Mouse (Mus musculus) thymus, postnatal 36 days (tissue): ENCODE measurements at regions not wholly inside any gene's neighbourhood (a gene's known extent, or its start where the extent isn't known, plus 50 kb on each side); places are given as distances from the start of the nearest gene placed in this dataset.

ENCODE experiments used
- DNase-seq, 2 experiments: peaks; one replicate each; pipeline ENCODE4 v3.0.0; 2022; ENCODE audit warnings: mixed read lengths in 2 of 2

DNA sequence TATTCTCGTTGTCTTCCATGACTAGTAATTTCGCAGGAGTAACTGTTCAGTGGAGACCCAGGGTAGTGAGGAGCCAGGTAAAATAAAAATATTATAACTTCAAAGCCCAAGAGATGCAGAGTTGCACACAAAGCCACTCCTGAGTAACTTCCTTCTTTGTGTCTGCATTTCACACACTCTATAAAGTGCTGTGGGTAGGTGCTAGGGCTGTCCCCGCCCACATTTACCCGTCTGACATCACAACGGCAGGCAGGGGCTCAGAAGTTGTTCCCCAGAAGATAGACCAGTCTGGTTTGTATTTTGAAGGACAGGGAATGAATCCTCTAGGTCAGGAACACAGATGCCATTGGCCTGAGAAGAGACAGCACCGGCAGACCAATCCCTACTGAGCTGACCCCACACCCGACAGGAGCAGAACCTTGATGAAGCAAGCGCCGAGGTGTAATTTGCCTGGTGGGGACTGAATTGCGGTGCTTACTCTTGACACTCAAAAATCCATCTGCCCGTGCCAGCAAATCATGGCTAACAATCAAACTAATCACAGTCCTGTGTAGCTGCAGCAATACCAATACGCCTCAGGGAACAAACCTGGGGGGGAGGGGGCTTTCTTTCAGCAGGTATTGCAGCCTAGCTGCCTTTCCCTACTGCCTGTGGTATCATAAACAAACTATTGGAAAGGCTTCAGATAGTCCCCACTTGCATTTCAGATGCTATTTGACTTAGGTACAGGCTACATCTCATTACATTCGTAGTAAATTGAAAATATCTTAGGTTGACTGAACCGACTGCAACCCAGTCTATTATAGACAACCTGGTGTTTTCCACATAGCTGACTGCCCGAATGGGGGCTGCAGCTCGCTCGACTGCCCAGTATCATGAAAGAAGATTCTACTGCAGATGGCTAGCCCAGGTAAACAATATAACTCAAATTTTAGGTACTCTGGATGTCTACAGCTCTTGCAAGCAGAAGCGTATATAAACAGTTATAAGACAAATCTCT lies 175.6 kb downstream of the Basp1 start:
- no peak for DNase-seq

DNA sequence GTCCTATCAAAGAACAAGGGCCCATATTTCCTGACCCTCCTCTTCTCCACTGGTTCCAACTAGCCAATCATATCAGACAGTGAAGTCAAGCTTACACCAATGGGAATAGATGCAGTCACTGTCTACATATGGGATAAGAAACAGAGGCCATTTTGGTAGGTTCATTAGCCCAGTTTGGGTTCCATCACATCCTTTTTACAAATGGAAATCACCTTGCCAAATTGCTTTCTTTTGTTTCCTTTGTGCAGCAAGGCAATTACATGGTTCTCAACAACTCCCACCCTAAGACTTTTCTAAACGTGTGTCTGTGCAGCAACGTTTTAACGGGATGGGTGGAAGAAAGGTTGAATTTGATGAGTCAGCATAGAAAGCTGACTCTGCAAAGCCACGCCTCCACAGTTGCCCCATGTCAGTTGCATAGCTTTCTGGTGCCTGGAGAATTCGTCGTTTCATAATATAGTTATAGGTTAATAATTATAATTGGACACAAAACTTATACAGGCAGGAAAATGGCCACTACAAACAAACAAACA lies 177.3 kb downstream of the Basp1 start:
- no peak for DNase-seq

DNA sequence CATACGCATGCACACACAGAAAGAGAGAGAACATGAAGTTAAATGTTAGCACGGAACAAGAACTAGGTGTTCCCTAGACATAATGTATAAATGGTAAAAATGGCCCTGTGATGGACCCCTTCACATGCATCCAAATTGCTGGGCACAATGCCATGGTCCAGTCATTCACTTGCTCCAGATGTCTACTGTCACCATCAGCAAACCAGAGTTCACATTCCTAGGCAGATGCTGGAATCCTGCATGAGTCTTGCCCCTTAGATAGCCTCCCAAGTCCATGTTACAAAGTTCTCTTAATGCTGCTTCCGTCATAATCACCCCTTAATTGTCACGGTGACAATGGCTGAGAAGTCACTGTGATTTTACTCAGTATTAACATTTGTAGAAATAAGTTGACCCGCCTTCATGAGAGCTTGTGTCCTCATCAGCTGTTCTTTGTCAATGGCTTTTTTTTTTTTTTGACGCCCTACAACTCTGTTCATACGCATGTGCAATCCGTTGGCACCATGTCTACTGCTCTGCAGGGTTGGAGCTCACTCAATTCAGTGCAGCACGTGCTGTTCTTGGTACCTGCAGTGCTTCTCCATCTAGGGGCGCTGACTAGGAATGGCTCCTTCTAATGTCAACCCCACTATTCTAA lies 179.4 kb downstream of the Basp1 start:
- DNase-seq, result no peak

DNA sequence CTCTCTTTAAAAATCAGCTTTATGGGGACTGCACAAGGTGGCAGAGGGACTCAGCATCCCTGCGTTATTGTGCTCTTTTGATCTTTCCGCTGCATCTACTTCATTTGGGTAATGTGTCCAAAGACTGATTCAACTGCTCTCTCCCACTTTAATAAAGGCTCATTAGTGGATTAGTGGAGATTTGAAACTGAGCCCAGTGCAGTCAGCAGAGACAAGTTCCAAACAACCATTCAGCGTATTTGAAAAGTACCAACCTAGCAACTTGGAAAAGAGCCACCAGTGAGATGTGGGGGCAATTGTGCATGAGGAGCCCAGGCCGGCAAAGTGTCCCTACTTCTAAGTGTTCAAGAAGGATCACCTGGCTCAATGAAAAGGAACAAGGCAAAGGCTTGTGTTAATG lies 183.4 kb downstream of the Basp1 start:
- no peak for DNase-seq

DNA sequence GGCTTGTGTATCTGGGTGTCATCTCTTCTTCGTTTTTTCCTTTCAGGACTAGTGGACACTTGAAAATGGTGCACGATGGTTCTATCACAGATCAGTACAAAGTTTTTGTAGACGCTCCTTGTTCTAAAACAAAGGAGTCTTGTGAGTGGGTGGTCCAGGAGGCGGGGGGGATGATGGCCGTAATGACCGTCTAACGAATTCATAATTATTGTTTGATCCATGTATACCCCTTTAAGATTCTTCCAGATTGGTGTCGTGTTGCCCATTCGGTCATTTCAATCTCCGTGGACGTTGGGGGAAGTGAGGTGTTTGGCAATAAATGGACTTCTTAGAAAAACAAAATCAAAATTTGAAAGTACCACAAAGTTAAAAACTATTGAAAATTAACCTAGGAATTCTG lies 183.8 kb downstream of the Basp1 start:
- no peak for DNase-seq

DNA sequence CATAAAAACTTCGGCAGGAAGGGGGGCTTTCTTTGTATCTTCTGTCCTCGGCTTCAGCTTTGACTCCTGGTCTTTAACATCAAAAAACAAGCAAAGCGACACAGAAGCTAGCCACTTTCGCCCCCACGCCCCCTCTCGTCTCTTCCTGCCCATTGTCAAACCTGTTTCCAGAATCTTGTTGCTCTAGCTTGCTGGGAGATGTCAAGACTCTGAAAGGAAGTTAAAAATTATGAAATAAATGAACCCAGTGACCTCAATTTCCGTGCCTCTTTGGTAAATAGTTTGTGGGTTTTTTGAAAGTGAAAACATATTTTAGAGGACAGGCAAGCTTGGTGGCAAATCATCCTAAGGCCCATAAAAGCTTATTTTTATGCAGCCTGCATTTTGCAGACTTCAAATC lies 186.1 kb downstream of the Basp1 start:
- DNase-seq, result peak in 1 of 2 experiments; percentile 11

DNA sequence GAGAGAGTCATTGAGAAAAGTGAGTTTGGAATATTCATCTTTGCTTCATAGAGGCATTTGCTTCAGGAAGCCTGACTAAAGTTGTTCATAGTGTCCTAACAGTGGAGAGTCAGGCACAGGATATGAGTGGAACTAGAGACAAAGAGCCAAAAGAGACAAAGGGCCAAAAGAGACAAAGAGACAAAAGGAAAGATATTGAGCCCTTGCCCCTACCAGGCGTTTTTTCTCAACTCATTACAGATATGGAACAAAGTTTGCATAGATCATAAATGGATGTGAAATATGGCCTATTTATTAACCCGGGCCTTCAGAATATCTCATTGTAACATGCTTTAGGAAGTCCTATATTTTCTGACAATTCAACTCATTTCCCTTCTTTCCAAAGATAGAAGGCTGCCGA lies 187.6 kb downstream of the Basp1 start:
- no peak for DNase-seq

DNA sequence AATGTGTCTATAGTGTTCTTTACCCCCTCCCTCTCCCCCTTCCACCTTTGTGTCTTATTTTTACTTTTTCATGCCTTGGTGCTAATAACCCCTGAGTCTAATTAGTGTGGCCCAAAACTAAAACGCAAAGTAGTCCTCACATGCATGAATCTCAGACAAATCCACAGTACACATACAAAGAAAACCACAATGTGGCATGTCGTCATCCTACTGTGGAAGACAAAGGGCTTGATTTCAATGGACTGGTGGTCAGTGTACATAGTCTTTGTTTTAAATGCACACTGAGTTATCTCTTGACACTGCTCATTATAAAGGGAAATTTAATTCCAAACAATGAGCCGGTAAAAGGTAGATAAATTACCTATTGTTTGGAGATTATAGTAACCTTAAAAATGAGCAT lies 188.1 kb downstream of the Basp1 start:
- no peak for DNase-seq

DNA sequence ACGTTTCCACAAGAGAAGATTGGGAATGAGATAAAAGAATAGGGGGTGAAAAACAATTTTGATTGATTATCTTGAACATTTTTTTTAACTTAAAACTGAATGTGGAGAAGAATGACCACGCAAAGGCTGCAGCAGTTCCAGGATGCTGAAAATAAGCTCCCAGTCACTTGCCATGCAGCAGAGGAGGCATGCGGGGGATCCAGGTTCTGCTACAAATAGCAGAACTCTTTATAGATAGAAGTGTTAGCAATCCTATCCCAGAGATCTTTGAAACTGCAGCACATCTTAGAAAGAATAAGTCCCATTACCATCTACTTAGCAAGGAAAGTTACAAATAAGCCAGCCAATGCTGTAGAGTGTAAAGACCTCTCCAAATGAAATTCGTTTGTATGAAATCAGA lies 191.8 kb downstream of the Basp1 start:
- DNase-seq, result no peak

DNA sequence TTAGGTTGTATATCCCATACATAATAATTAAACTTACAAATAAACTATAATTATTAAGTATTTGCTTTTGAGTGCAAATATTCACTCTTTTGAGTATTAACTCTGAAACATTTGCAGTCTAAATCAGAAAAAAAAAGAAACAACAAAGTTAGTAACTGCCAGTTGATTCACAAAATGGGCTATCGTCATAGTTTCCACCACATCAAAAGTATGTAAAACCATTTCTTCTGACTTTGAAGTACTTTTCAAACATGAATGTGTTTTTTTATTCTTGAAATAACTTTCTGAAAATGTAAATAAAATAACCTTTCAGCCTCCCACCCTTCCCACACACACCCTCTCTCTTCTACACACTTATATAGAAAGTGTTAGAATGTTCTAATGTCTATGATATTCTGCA lies 197.2 kb downstream of the Basp1 start:
- DNase-seq, result no peak

DNA sequence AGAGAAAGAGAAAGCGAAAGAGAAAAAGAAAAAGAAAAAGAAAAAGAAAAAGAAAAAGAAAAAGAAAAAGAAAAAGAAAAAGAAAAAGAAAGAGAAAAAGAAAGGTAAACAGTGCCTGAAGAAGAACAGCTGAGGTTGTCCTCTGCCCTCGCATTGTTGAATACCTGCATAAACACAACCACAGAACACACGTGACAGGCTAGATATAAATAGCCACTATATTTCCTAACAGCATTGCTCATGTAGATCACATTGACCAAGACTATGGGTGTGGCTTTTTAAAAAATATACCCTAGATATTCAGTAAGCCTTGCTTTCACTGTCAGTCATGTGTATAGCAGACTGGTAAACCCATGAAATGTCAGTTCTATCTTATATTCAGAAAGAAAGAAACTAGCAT lies 211.5 kb downstream of the Basp1 start:
- no peak for DNase-seq

DNA sequence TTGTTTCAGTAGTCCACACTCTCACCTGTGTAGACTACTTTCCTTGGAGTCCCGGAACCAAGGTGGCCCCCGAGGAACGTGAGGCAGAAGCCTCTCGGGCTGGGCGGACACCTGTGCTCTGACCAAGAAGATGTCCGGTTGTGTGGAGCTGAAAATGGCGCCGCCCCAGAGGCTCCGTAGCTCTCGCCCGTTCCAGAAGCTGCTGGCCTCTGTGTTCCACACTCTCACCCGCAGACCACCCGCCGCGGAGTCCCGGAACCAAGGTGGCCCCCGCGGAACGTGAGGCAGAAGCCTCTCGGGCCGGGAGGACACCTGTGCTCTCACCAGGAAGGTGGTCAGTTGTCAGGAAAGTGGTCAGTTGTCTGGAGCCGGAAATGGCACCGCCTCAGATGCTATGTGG lies 213.3 kb downstream of the Basp1 start:
- DNase-seq, result peak in 1 of 2 experiments; percentile 4

DNA sequence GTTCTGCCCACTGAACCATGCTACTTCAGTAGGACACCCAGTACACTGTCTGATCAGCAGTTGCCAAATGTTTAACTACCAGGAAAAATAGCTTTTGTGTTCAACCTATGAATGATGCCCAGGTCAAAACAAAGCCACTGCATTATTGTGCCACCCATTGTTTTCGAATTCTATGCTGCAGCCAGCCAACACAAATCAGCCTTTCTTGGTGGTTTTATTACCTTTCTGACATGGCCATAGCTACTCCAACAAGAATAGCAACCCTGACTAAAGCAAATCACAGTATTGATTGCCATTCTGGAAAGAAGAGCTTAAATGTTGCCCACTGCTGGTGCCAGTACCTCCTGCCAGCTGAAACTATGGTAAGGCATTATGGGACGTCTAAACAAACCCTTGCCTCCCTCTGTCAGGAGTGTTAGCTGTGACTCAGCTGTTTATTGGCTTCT lies 225.7 kb downstream of the Basp1 start:
- no peak for DNase-seq

DNA sequence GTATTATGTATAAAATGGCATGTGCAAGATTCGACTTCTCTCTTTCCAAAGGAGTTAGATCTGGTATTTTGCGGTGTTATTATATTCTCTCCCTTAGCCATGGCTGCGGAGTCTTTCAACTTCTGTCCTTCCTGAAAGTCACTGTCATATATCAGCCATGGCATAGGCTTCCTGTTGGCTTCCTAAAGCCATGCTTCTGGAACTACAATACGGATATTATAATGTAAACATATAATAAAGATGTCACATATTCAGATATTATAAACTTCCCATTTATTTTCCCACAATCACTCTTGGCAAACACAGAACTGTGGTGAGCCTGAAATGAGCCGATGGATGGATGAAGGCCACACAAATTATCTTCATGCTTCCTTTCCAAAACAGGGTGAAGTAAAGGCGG lies 240.8 kb downstream of the Basp1 start:
- DNase-seq, result no peak

DNA sequence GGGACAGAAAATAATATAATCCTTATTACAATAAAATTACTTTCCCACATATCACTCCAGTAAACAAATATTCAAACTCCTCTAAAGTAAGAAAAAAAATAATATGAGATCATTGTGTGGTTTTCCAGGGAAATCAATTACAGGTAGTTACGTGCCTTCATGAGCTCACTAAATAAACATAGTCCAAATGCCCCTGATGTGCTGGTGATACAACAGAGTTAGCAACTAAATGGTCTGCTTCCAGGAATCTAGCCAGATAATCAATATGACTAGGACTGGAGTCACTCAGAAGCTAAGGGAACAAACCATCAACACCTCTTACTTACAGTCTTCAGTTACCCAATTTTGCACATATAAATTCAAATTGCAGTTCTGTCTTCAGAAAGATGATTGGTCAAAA lies 267.2 kb downstream of the Basp1 start:
- no peak for DNase-seq

DNA sequence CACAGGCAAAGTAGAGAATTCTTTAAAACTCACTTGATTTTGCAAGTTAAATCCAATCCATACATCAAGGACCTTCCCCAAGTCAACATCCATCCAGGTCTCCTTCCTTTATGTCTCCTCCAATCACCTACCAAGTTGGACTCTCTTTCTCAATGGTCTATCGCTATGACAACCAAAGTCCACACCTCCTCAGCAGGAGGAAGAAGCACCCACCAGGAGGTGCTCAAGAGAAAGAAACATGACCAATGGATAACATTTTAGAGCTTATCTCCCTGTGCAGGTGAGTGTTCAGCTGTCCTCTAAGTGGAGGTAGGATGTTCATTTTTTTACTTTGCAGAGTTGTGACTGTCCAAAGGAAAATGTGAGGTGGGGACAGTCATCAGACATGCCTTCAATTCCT lies 269.3 kb downstream of the Basp1 start:
- peak; percentile 35 for DNase-seq

DNA sequence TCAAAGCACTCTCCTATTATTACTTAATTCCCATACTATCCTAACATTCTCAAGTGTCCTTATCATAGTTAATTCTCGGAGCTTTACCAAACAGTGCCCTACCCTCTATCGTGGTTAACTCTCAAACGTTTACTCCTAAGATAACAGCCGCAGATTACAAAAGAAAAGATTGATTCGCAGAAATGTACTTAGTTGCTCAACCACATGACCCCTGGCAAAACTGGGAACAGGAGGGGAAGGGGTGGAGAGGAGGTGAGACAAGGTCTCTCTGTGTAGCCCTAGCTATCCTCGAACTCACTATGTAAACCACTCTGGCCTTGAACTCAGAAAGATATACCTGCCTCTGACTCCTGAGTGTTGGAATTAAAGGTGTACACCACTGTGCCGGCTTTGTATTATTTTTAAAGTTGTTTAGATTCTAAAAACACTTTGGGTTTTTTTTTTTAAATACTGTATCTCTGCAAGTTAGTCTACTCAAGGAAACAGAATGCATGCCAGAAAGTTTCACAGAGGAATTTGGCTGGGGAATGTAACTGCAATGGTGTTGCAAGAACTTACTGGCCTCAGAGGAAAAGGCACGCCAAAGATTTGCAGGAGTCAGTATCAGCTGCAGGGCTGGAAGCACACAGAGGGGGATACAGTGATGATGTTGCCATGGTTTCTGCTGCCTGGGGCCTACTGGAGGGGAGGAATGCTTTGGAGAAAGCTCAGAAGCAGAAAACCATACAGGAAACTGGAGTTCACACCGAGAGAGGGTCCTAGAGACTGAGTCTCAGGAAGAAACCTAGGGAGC lies 273.0 kb downstream of the Basp1 start:
- DNase-seq, result no peak

DNA sequence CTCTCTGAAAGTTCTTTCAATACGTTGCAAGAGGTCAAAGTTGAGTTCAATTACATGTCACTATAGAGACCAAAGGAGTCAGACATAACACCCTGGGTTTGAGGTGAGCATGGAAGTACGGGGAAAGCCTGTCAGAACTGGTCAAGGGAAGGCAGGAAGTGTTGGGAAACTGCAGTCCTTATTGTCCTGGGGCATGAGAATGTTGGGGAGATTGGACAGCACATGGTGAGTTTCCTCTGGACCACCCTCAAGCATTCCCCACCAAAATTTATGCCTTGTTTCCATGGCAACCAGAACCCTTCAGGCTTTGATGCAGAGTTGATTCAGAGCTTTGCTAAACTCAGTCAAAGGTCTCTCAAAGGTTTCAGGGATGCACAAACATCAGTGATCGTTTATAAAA lies 276.5 kb downstream of the Basp1 start:
- DNase-seq, result no peak

DNA sequence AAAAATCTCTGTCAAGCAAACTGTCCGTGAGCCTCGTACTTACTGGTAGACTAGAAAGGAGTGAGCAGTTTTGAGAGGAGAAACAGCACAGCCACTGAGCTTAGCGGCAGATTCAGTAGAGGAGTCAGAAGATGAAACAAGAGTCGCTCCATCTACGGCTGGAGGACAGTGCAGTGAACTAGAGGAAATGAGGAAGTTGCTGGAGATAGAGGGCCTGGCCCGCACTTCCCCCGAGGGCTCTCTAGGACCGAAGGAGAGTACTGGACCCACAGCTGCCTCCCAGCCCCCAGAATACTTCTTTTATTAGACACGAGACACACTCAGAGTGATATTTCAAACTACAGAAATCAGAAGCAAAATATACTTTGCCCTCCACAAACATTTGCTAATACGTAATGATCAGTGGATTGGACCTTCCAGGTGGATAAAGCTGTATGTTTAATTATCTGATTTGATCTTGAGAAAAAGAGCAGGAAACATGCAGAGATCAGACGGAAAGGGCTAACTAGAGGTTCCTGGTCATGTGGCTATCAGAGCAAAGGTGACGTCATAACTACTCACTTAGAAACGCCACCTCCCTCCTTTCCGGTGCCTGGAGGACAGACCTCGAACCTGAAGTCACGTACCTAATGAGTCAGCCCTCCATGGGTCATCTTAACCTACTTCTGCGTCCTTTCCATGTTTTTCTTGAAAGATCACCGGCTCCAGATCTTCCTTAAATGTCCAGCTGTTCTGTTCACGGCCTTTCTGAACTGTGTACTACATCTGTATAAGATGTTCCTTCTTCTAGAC lies 277.9 kb downstream of the Basp1 start:
- no peak for DNase-seq

DNA sequence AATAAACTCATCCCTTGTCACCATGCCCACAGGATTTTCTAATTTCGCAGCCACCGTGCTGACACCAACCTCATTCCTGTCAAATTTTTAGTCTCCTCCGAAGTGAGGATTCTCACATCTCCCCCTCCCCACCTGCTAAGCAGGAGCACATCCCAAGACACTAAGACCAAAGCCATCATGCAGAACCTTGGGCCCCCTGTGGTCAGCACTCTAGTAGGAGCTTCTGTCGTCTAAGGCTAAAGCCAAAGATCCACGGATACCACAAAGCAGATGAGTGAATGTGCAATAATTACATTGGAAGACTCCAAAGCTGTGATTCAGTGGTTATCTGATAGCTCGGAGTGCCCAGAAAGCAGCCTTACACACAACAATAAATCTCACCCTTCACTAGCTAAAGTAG lies 283.5 kb downstream of the Basp1 start:
- no peak for DNase-seq

DNA sequence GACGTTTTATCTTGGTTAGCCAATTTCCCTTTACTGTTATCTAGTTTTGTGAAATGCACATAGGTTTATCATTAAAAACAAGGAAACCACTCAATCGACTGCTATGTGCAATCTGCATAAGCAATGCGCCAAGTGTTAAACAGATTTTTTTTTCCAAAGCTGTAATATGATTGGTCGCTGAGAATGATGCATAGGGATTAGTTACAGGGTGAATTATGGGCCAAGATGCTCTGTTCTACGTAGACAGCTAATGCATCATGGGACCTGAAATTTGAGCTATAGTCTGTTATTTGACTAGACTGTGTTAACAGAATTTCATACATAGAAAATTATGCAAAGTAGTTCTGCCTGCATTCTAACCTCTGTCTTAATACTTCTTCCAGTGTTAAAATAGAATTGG lies 284.0 kb downstream of the Basp1 start:
- no peak for DNase-seq

DNA sequence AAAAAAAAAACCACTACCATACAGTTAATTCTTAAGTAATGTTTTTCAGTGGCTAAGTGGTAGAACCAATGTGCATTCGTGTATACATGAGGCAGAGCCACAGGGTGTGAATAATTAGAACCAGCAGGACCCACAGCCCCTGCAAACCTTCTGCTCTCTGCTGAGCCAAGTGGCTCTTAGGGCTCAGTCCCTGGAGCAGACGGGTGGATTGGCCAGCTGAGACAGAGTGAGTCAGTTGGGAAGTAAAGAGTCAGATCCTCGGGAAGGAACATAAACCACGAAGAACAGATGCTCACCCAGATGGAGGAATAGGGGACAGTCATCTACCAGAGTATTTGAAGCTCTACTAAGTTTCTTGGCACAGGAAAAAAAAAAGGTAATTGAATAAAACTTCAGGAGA lies 293.1 kb downstream of the Basp1 start:
- DNase-seq, result no peak
